Mouse (Mus musculus) myocyte (in vitro differentiated cells): ENCODE measurements around the gene Lipt2. TPM values are rescaled to one million over a fixed set of nuclear protein-coding genes. Genes with fewer than 3 reads are reported as not detected.
A peak's percentile ranks its signal among the peaks of the same experiment; 100 is the strongest.

Experiments used
- H3K27me3 ChIP-seq: one replicate; pipeline ENCODE4 v1.6.1; 2011; ENCODE audit not compliant: control insufficient read depth, insufficient read depth, insufficient read length
- H3K36me3 ChIP-seq: one replicate; pipeline ENCODE4 v1.6.1; 2011; ENCODE audit not compliant: control insufficient read depth, insufficient read depth
- H3K4me2 ChIP-seq: one replicate; pipeline ENCODE4 v1.6.1; 2011; ENCODE audit warnings: low read depth, control low read depth
- H3K4me3 ChIP-seq: one replicate; pipeline ENCODE4 v1.5.1; 2011; ENCODE audit warnings: mild to moderate bottlenecking, control low read depth, moderate library complexity
- H3K79me2 ChIP-seq: one replicate; pipeline ENCODE4 v1.6.1; 2011; ENCODE audit not compliant: control insufficient read depth, insufficient read depth
- H3ac ChIP-seq: one replicate; pipeline ENCODE4 v1.6.1; 2011; ENCODE audit not compliant: control insufficient read depth, insufficient read length
- CEBPB ChIP-seq: IDR thresholded peaks from 2 replicates; pipeline ENCODE4 v1.6.1; 2011; ENCODE audit warnings: mild to moderate bottlenecking, moderate library complexity; ENCODE audit not compliant: poor library complexity, insufficient read depth, severe bottlenecking
- E2F4 ChIP-seq: IDR thresholded peaks from one replicate; pipeline ENCODE4 v1.6.1; 2011; ENCODE audit warnings: mild to moderate bottlenecking, control low read depth, moderate library complexity; ENCODE audit not compliant: insufficient read depth
- MAX ChIP-seq: IDR thresholded peaks from one replicate; pipeline ENCODE4 v1.6.1; 2011; ENCODE audit warnings: low read depth, mild to moderate bottlenecking, control low read depth
- MYOD1 ChIP-seq, 3 experiments: IDR thresholded peaks; one replicate each; pipeline ENCODE4 v1.6.1; 2011; ENCODE audit warnings: control low read depth in 2 of 3, low read depth in 2 of 3, mild to moderate bottlenecking in 2 of 3, moderate library complexity in 1 of 3; ENCODE audit not compliant: insufficient read length in 2 of 3, control insufficient read depth in 1 of 3
- MYOG ChIP-seq, 3 experiments: IDR thresholded peaks; one replicate each; pipeline ENCODE4 v1.6.1; 2011; ENCODE audit warnings: control low read depth in 2 of 3, low read depth in 2 of 3, mild to moderate bottlenecking in 2 of 3; ENCODE audit not compliant: insufficient read length in 2 of 3, control insufficient read depth in 1 of 3, insufficient read depth in 1 of 3
- POLR2A ChIP-seq: IDR thresholded peaks from one replicate; pipeline ENCODE4 v1.6.1; 2011; ENCODE audit warnings: low read depth, mild to moderate bottlenecking, control low read depth, moderate library complexity; ENCODE audit not compliant: insufficient read length
- POLR2AphosphoS2 ChIP-seq: IDR thresholded peaks from one replicate; pipeline ENCODE4 v1.6.1; 2011; ENCODE audit warnings: low read depth, control low read depth; ENCODE audit not compliant: insufficient read length
- REST ChIP-seq: IDR thresholded peaks from one replicate; pipeline ENCODE4 v1.6.1; 2011; ENCODE audit warnings: mild to moderate bottlenecking, control low read depth, moderate library complexity; ENCODE audit not compliant: insufficient read depth, insufficient read length
- SRF ChIP-seq: IDR thresholded peaks from one replicate; pipeline ENCODE4 v1.6.1; 2011; ENCODE audit warnings: low read depth; ENCODE audit not compliant: control insufficient read depth, insufficient read length
- TCF12 ChIP-seq: IDR thresholded peaks from one replicate; pipeline ENCODE4 v1.6.1; 2011; ENCODE audit warnings: mild to moderate bottlenecking, control low read depth; ENCODE audit not compliant: poor library complexity, insufficient read depth, severe bottlenecking
- TCF3 ChIP-seq: IDR thresholded peaks from one replicate; pipeline ENCODE4 v1.6.1; 2011; ENCODE audit warnings: low read depth, control low read depth; ENCODE audit not compliant: insufficient read length
- USF1 ChIP-seq: IDR thresholded peaks from one replicate; pipeline ENCODE4 v1.6.1; 2011; ENCODE audit warnings: low read depth, mild to moderate bottlenecking, control low read depth, moderate library complexity
- polyA plus RNA-seq: library from polyadenylated mRNA; unstranded; fragments of >200 nt; fragmentation: generic; extraction: Trizol; gene quantifications from one replicate; pipeline ENCODE4 v1.2.1, GENCODE M21; 2012; ENCODE audit warnings: missing spikeins

Lipt2 gene
- polyA plus RNA-seq, 1 experiment, result 3.1 TPM

- Histone ChIP-seq H3K4me3 (no peak overlapping the region), H3K27me3 (peaks cover 5% of the 10 kb centered on the region), H3K4me2 (no peak overlapping the region), H3K79me2 (no peaks in the 10 kb centered on the region), H3K36me3 (no peaks in the 10 kb centered on the region), H3ac (no peak overlapping the region)
- TF ChIP-seq MYOD1 (IDR thresholded peaks at IDR 0.05; ENCODE audit: control insufficient read depth in 1 of 3, insufficient read length in 2 of 3, low read depth in 2 of 3) (no peak), SRF (no peak), E2F4 (no peak), POLR2AphosphoS2 (no peak), TCF3 (no peak), MAX (no peak), POLR2A (no peak), USF1 (no peak), MYOG (IDR thresholded peaks at IDR 0.05; ENCODE audit: control insufficient read depth in 1 of 3, insufficient read depth in 1 of 3, insufficient read length in 2 of 3, low read depth in 2 of 3) (no peak), REST (no peak), CEBPB (no peak), TCF12 (no peak)
Observed at GRCm38 (mm10) chr7:100179836-100180407, 20.8 kb downstream of the Lipt2 start.

DNA sequence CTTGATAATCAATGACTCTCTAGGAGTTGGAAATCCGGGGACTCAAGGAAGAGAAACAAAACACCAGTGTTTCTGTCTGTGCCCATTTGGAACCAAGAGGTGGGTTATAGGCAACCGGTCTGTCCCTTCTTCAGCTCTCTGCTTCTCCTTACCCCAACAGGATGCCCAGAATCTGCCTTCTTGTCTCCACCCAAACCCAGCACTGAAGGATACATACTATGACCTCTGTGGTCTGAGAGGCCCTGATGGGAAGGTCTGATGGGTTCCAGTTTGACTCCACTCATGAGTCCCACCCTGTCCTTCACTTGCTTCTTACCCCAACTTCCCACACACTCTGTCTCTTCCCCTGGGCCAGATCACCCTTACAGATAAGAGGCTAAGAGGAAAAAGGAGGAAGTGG is 22.1 kb downstream of the Lipt2 start:
- Histone ChIP-seq H3K36me3 (no peaks in the 10 kb centered on the region), H3K4me3 (no peak overlapping the region), H3K79me2 (no peaks in the 10 kb centered on the region), H3ac (no peak overlapping the region), H3K4me2 (no peak overlapping the region), H3K27me3 (peaks cover 5% of the 10 kb centered on the region)
- TF ChIP-seq MAX, result no peak
- no peak for TF ChIP-seq TCF3
- TF ChIP-seq SRF, result no peak
- TF ChIP-seq POLR2A, result no peak
- TF ChIP-seq MYOD1 (IDR thresholded peaks at IDR 0.05; ENCODE audit: control insufficient read depth in 1 of 3, insufficient read length in 2 of 3, low read depth in 2 of 3), result no peak
- TF ChIP-seq MYOG (IDR thresholded peaks at IDR 0.05; ENCODE audit: control insufficient read depth in 1 of 3, insufficient read depth in 1 of 3, insufficient read length in 2 of 3, low read depth in 2 of 3), result no peak
- TF ChIP-seq TCF12, result no peak

GRCm38 (mm10) chr7:100181614-100182013 is 22.5 kb downstream of the Lipt2 start:
- Histone ChIP-seq H3K4me2 (no peak overlapping the region), H3ac (no peak overlapping the region), H3K79me2 (no peaks in the 10 kb centered on the region), H3K27me3 (peaks cover 5% of the 10 kb centered on the region), H3K4me3 (no peak overlapping the region), H3K36me3 (no peaks in the 10 kb centered on the region)
- TF ChIP-seq CEBPB (no peak), E2F4 (no peak)

DNA sequence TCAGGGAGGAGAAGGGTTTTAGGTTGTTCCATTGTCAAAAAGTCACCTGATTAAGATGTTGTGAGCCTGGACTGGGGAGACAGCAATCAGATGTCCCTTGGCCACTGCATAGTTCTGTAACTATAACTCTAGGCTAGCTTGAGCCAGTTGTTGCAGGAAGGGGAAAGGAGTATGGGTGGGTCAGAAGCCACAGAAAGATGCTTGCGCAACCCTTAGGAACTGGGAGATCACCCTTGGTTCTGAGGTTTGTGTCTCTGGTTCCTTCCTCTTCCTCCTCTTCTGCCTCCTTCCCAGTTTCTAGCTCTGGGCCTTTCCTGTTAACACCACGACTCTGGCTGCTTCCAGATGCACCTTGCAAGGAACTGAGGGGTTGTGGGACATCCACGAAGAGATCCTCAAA is 23.3 kb downstream of the Lipt2 start:
- no peak overlapping the region for H3K4me3 ChIP-seq
- H3K79me2 ChIP-seq, result no peaks in the 10 kb centered on the region
- no peak for TF ChIP-seq MAX
- TF ChIP-seq REST, result no peak
- no peak for TF ChIP-seq TCF3
- no peak for TF ChIP-seq TCF12
- peak; percentile 61; the same call in 1 of the 2 replicates for TF ChIP-seq CEBPB
- TF ChIP-seq MYOD1 (IDR thresholded peaks at IDR 0.05; ENCODE audit: control insufficient read depth in 1 of 3, insufficient read length in 2 of 3, low read depth in 2 of 3), result no peak
- H3K27me3 ChIP-seq, result peaks cover 5% of the 10 kb centered on the region
- H3K4me2 ChIP-seq, result no peak overlapping the region
- no peaks in the 10 kb centered on the region for H3K36me3 ChIP-seq
- no peak overlapping the region for H3ac ChIP-seq

- Histone ChIP-seq H3K4me2 (no peak overlapping the region), H3K79me2 (no peaks in the 10 kb centered on the region), H3K36me3 (no peaks in the 10 kb centered on the region), H3K4me3 (no peak overlapping the region), H3ac (no peak overlapping the region), H3K27me3 (peaks cover 12% of the 10 kb centered on the region)
- TF ChIP-seq TCF12 (no peak), MAX (no peak), SRF (no peak), POLR2AphosphoS2 (no peak), CEBPB (no peak), TCF3 (no peak), POLR2A (no peak), REST (no peak), MYOG (IDR thresholded peaks at IDR 0.05; ENCODE audit: control insufficient read depth in 1 of 3, insufficient read depth in 1 of 3, insufficient read length in 2 of 3, low read depth in 2 of 3) (no peak), E2F4 (no peak), MYOD1 (IDR thresholded peaks at IDR 0.05; ENCODE audit: control insufficient read depth in 1 of 3, insufficient read length in 2 of 3, low read depth in 2 of 3) (no peak), USF1 (no peak)
Observed at GRCm38 (mm10) chr7:100187601-100188000, 28.5 kb downstream of the Lipt2 start.

- peaks cover 12% of the 10 kb centered on the region for H3K27me3 ChIP-seq
- no peak overlapping the region for H3ac ChIP-seq
- H3K36me3 ChIP-seq, result no peaks in the 10 kb centered on the region
- H3K79me2 ChIP-seq, result no peaks in the 10 kb centered on the region
- peak overlapping the region; percentile 14 for H3K4me2 ChIP-seq
- TF ChIP-seq SRF (no peak), TCF3 (no peak), REST (no peak), MYOG (IDR thresholded peaks at IDR 0.05; ENCODE audit: control insufficient read depth in 1 of 3, insufficient read depth in 1 of 3, insufficient read length in 2 of 3, low read depth in 2 of 3) (no peak), POLR2A (no peak), MYOD1 (IDR thresholded peaks at IDR 0.05; ENCODE audit: control insufficient read depth in 1 of 3, insufficient read length in 2 of 3, low read depth in 2 of 3) (no peak), E2F4 (no peak), USF1 (no peak), CEBPB (no peak), POLR2AphosphoS2 (no peak), MAX (no peak)
- no peak overlapping the region for H3K4me3 ChIP-seq
Observed at GRCm38 (mm10) chr7:100190167-100190566, 31.1 kb downstream of the Lipt2 start.
